Mouse (Mus musculus) limb, embryonic 14.5 days (tissue): ENCODE measurements around the gene Tmem117. TPM values are rescaled to one million over a fixed set of nuclear protein-coding genes. Genes with fewer than 3 reads are reported as not detected.
A peak's percentile ranks its signal among the peaks of the same experiment; 100 is the strongest.

Experiments used
- ATAC-seq: fragments of 200-750 bp; cut with Nextera tagmentation; 2 replicates; pipeline ENCODE4 v1.8.0; 2017; ENCODE audit warnings: low read depth, moderate number of reproducible peaks, moderate TSS enrichment; ENCODE audit not compliant: low FRiP score
- DNase-seq: peaks from one replicate; pipeline ENCODE4 v3.0.0-alpha.2; 2015; ENCODE audit warnings: low spot score
- H3K27ac ChIP-seq: fragments of 300-500 bp; sonication (generic); replicated peaks from 2 replicates; pipeline ENCODE4 v1.5.1; 2014; ENCODE audit warnings: low read depth, mild to moderate bottlenecking, low read length, moderate library complexity, mixed read lengths
- H3K27me3 ChIP-seq: fragments of 300-500 bp; sonication (generic); 2 replicates; pipeline ENCODE4 v1.6.1; 2014; ENCODE audit warnings: low read length, mixed read lengths; ENCODE audit not compliant: control insufficient read depth, insufficient read depth
- H3K36me3 ChIP-seq: fragments of 300-500 bp; sonication (generic); 2 replicates; pipeline ENCODE4 v1.6.1; 2014; ENCODE audit warnings: mild to moderate bottlenecking, low read length, moderate library complexity, mixed read lengths; ENCODE audit not compliant: control insufficient read depth, insufficient read depth
- H3K4me1 ChIP-seq: fragments of 300-500 bp; sonication (generic); 2 replicates; pipeline ENCODE4 v1.6.1; 2014; ENCODE audit warnings: antibody characterized with exemption, low read length, mixed read lengths; ENCODE audit not compliant: control insufficient read depth, insufficient read depth
- H3K4me2 ChIP-seq: fragments of 300-500 bp; sonication (generic); replicated peaks from 2 replicates; pipeline ENCODE4 v1.6.1; 2014; ENCODE audit warnings: low read depth, mild to moderate bottlenecking, low read length, moderate library complexity; ENCODE audit not compliant: severe bottlenecking
- H3K4me3 ChIP-seq: fragments of 300-500 bp; sonication (generic); replicated peaks from 2 replicates; pipeline ENCODE4 v1.5.1; 2014; ENCODE audit warnings: low read length
- H3K9ac ChIP-seq: fragments of 300-500 bp; sonication (generic); 2 replicates; pipeline ENCODE4 v1.6.1; 2014; ENCODE audit warnings: mild to moderate bottlenecking, low read depth, low read length, moderate library complexity; ENCODE audit not compliant: severe bottlenecking
- H3K9me3 ChIP-seq: fragments of 300-500 bp; sonication (generic); 2 replicates; pipeline ENCODE4 v1.6.1; 2016; ENCODE audit warnings: low read length; ENCODE audit not compliant: control insufficient read depth
- POLR2A ChIP-seq: fragments of 200-500 bp; IDR thresholded peaks from 2 replicates; pipeline ENCODE4 v1.8.0; 2012; ENCODE audit warnings: inconsistent platforms, mild to moderate bottlenecking, moderate library complexity, borderline replicate concordance; ENCODE audit not compliant: insufficient read depth, insufficient read length; ENCODE audit errors: extremely low read depth
- WGBS: fragments of 180-500 bp; shearing (Covaris S2); extraction: QIAGEN DNeasy Blood & Tissue Kit; methylation state at CpG from one replicate; pipeline ENCODE4 v1.1.7; 2014; 5-methylcytosine and 5-hydroxymethylcytosine counted together
- polyA plus RNA-seq, 2 experiments: library from polyadenylated mRNA; depleted of rRNA in 1 of 2; stranded (reverse) in 1 of 2; unstranded in 1 of 2; fragments of >200 nt; fragmentation: Nextera tagmentation in 1 of 2; extraction: Ambion mirVana in 1 of 2; gene quantifications; 2 replicates each; pipeline versions ENCODE4 v1.2.1 to v1.2.3; 2012 to 2014

Gene Tmem117
- polyA plus RNA-seq, 2 experiments, result 1.9 to 5.9 TPM

DNA sequence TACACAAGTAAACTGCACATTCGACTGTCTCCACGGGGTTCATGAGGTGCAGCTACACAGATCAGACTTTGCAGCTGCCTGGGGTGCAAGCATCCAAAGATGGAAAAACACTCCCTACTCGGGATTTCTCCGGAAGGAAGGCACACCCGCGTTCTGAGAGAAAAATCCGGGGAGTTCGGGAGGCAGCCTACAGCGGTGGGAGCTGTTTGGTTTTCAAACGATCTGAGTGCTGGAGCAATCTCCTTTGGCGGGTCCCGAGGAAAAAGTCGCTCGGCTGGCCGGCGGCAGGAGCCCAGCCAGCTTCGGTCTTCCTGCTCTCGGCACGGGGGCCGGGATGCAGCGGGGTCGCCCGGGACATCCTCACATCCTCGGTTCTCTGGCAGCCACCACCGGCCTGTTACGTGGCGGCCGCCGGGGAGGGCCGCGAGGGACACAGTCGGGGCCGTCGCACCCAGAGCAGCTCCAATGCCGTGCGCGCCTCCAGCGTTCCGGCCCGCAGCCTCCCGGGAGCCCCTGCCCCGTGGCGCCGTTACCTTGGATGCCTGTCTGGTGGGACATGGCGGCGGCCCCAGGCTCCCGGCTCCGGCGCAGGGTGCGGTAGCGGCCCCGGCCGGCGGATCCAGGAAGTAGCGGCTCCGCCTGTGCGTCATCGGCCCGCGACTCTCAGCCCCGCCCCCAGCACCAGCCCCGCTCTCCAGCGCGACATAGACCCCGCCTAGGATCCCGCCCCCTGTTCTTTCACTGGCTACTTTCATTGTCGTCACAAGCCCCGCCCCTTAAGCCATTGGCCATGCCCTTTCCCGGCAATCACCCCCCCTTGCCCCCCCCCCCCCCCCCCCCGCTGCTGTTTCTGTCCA, 39.6 kb upstream of the Tmem117 start, which contains the start of gene Twf1:
TSS of gene Twf1 (minus strand) at position 671 of the 857 bp plus-strand sequence.
- DNase-seq, result peak; percentile 98
- H3K9me3 ChIP-seq, result no peaks in the 10 kb centered on the region
- H3K36me3 ChIP-seq, result peaks cover 15% of the 10 kb centered on the region
- peak within 1 kb of the TSS; percentile 92 for H3K4me3 ChIP-seq
- peak; percentile 99 for ATAC-seq
- H3K4me1 ChIP-seq, result peaks cover 9% of the 10 kb centered on the region; the same call in 1 of the 2 replicates
- H3K4me2 ChIP-seq, result peak within 1 kb of the TSS; percentile 77
- peak within 1 kb of the TSS; percentile 62 for H3K27ac ChIP-seq
- WGBS, result under 1% methylated on average over 31 of the region's 70 CpGs
- TF ChIP-seq POLR2A, result 0 out of 2 replicates have a peak, but pooled peaks have one; percentile 37
- H3K9ac ChIP-seq, result peak within 1 kb of the TSS; percentile 88
- no peaks in the 10 kb centered on the region for H3K27me3 ChIP-seq

DNA sequence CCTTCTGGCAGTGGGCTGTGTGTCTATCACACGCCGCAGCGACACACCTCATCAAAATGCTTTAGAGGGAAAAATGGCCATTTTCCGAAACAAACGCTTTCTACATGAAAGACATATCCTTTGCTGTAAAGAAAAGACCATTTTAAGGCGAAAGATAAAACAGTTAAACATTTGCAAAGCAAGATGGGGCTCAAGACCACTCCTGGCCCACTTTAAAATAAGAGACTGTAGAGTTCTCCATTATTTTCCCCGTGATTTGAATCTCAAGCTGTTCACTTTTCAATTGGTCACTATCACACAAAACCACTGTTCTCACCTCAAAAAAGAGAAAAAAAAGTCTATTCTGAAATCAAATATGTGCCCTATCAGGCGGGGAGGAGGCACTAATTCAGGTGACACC, 38.9 kb upstream of the Tmem117 start:
- TF ChIP-seq POLR2A, result no peak

DNA sequence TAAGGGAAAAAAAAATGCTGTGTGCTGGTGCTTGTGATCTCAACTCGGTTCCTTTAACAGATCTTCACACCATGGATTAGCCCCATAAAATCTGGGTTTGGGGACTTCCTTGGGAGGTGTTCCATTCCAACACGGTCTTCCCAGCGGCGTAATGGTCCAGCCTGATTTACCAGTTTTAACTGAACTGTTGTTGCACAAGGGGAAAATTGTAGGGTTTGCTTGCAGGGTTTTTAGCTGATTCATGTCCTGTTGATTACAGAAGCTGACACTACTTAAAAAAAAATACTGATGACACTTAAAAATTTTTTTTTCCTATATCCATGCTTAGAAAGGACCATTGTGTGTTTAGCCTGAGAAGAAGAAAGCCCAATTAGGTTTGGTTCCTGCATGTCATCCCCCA, 37.7 kb upstream of the Tmem117 start:
- Histone ChIP-seq H3K27me3 (no peaks in the 10 kb centered on the region), H3K4me2 (no peak overlapping the region), H3K4me1 (peaks cover 9% of the 10 kb centered on the region; the same call in 1 of the 2 replicates), H3K9me3 (no peaks in the 10 kb centered on the region), H3K36me3 (0 out of 2 replicates have a peak, but pooled peaks cover under 1% of the 10 kb centered on the region), H3K27ac (no peak overlapping the region), H3K4me3 (no peak overlapping the region), H3K9ac (no peak overlapping the region)
- ATAC-seq (no peak), DNase-seq (peak; percentile 20)
- 51% methylated on average over 4 of the region's 4 CpGs for WGBS
- no peak for TF ChIP-seq POLR2A

More for the DNA sequence above, 38.9 kb upstream of the Tmem117 start:
- Histone ChIP-seq H3K36me3 (peaks cover 9% of the 10 kb centered on the region), H3K9me3 (no peaks in the 10 kb centered on the region), H3K4me2 (peak overlapping the region; percentile 51), H3K27me3 (no peaks in the 10 kb centered on the region), H3K27ac (no peak overlapping the region), H3K9ac (peak overlapping the region; percentile 34; the same call in 1 of the 2 replicates), H3K4me3 (peak overlapping the region; percentile 92), H3K4me1 (peaks cover 9% of the 10 kb centered on the region; the same call in 1 of the 2 replicates)
- WGBS, result 14% methylated on average over 8 of the region's 8 CpGs
- DNase-seq (no peak), ATAC-seq (no peak; the same call in 1 of the 2 replicates)

DNA sequence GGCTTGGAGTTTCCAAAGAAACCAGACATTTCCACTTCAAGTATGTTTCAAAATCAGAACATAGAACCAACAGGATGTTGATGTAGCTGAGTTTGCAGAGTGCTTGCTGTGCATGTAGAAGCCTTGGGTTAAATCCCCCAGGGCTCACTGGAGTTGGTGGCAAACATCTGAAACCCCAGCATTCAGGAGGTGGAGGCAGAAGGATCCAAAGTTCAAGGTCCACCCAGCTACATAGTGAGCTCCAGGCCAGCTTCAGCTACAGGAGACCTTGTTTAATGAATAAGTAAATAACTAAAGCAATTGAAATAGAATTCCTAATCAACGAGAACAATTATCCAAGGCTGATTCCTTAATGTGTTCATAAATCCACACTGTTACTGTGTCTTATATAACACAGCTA, 35.4 kb upstream of the Tmem117 start:
- Histone ChIP-seq H3K4me2 (no peak overlapping the region), H3K9ac (no peak overlapping the region), H3K36me3 (no peaks in the 10 kb centered on the region), H3K4me3 (no peak overlapping the region), H3K27me3 (no peaks in the 10 kb centered on the region), H3K27ac (no peak overlapping the region), H3K9me3 (no peaks in the 10 kb centered on the region), H3K4me1 (no peaks in the 10 kb centered on the region)
- no peak for TF ChIP-seq POLR2A
- no peak for ATAC-seq
- no peak for DNase-seq
- 63% methylated on average over 1 of the region's 1 CpGs for WGBS

DNA sequence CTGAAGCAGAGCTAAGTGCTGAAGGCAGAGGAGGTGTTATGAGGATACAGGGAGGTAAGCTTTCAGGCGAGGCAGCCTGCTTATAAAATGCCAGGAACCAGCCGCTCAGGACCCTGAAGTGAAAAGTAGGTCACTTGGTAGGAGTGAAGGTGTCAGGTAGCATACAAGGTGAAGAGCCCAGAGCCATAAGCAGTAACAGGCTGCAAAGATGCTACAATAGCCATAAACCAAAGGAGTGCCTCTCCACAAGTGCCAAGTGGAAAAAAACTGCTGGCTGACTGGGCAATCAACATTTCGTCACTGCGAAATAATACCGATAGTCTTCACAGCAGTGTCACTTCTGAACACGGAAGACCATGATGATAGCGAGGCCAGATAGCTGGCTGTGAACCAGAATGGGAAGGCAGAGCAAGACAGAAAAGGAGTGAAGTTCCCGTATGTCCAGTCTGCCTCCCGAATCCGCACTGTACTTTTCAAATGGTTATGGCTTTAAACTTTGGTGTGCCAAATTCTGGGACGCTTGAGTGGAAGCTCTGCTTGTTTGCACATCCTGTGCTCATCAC, 28.8 kb upstream of the Tmem117 start:
- no peak for ATAC-seq
- no peak for DNase-seq
- Histone ChIP-seq H3K27ac (no peak overlapping the region), H3K27me3 (no peaks in the 10 kb centered on the region), H3K4me1 (no peaks in the 10 kb centered on the region), H3K36me3 (no peaks in the 10 kb centered on the region), H3K9ac (no peak overlapping the region), H3K4me3 (no peak overlapping the region), H3K4me2 (no peak overlapping the region), H3K9me3 (no peaks in the 10 kb centered on the region)
- 70% methylated on average over 11 of the region's 11 CpGs for WGBS
- no peak for TF ChIP-seq POLR2A
